Comparison of ENCODE assay signal across 8 mouse cellular contexts in the genomic region with DNA sequence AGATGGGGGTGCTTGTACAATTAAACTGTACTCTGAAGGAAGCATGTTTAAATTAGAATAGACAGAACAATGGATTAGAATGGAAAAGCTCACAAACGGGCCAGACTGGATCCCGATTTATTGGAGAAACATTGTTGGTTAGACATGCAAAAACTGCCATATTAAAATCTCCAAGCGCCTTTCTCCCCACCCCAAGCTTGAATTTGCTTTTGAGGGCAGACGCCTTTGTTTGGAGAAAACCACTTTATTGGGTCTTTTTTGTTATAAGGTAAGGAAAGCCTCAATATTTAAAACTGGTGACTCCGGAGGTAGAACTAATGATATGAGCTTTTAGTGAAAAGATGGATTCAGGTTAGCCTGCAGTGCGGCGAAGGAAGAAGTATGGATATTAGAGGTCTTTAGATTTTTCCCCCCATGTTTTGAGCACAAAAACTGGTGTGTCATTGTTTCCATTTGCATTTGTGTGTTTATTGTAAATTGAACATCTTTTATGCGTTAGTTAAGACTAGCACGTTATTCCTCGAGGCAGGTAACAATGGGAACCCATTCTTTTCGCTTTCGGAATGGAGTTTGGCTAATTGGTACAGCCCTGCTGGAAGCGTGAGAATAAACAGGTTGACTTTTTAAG. TPM values are rescaled to one million over a fixed set of nuclear protein-coding genes. Genes with fewer than 3 reads are reported as not detected.
DNase-seq lines count a peak whose midpoint lies in the region; ATAC-seq and TF ChIP-seq lines count a peak whose summit lies in the region.

No protein-coding gene starts in this region.

- H3K9ac ChIP-seq in hindbrain, embryonic 15.5 days = peak overlapping the region; percentile 56
- H3K9ac ChIP-seq in midbrain, postnatal 0 days (replicated peaks; ENCODE audit: low read length, poor library complexity, severe bottlenecking) = peak overlapping the region; percentile 61

- H3K27ac ChIP-seq in thymus, adult 2 months (ENCODE audit: control insufficient read depth, insufficient read depth, low read length) = peak overlapping the region; percentile 67
- peak overlapping the region; percentile 93 for H3K27ac ChIP-seq in hindbrain, embryonic 15.5 days (replicated peaks)
- peak overlapping the region; percentile 84 for H3K27ac ChIP-seq in midbrain, postnatal 0 days (ENCODE audit: low read depth, low read length)

- H3K27me3 ChIP-seq in erythroblast, embryonic 14.5 days (ENCODE audit: control insufficient read depth) = peaks cover 5% of the 10 kb centered on the region; the same call in 1 of the 2 replicates
- no peaks in the 10 kb centered on the region for H3K27me3 ChIP-seq in thymus, adult 2 months (ENCODE audit: control insufficient read depth, insufficient read depth, low read length)
- H3K27me3 ChIP-seq in hindbrain, embryonic 15.5 days = no peaks in the 10 kb centered on the region
- no peaks in the 10 kb centered on the region for H3K27me3 ChIP-seq in midbrain, postnatal 0 days (ENCODE audit: insufficient read depth, low read length)

- whole genome bisulfite sequencing in thymus, adult 2 months = 4% methylated on average over 13 of the region's 13 CpGs
- WGBS in hindbrain, embryonic 15.5 days = 28% methylated on average over 13 of the region's 13 CpGs
- 28% methylated on average over 13 of the region's 13 CpGs for WGBS in midbrain, postnatal 0 days

- no peak for TF ChIP-seq CTCF in thymus, adult 2 months (IDR thresholded peaks at IDR 0.05; ENCODE audit: borderline replicate concordance, control insufficient read depth, extremely low read depth, insufficient read depth, low read length, poor library complexity)
- 0 out of 2 replicates have a peak, but pooled peaks have one; percentile 5 for TF ChIP-seq CTCF in midbrain, postnatal 0 days (IDR thresholded peaks at IDR 0.05)

- ATAC-seq in erythroblast, adult 5-6 weeks (replicated peaks; ENCODE audit: low FRiP score, poor library complexity, severe bottlenecking) = no peak
- no peak for ATAC-seq in hindbrain, embryonic 15.5 days (ENCODE audit: low FRiP score, low read depth)
- ATAC-seq in midbrain, postnatal 0 days (ENCODE audit: low FRiP score) = no peak

- DNase-seq in thymus, adult 2 months = no peak
- DNase-seq in thymus, adult 18-20 months = no peak
- DNase-seq in midbrain, postnatal 0 days (ENCODE audit: low spot score) = no peak
- DNase-seq in gastrocnemius, adult 18-20 months (ENCODE audit: low spot score) = no peak
- DNase-seq in right cerebral cortex, postnatal 36 days (ENCODE audit: low spot score in 2 of 2) = no peak

- H3K4me1 ChIP-seq in erythroblast, embryonic 14.5 days (ENCODE audit: control insufficient read depth) = peaks cover 21% of the 10 kb centered on the region
- H3K4me1 ChIP-seq in thymus, adult 2 months (replicated peaks; ENCODE audit: control insufficient read depth, insufficient read depth, low read length) = 0 out of 2 replicates have a peak, but pooled peaks cover 4% of the 10 kb centered on the region
- 0 out of 2 replicates have a peak, but pooled peaks cover 4% of the 10 kb centered on the region for H3K4me1 ChIP-seq in hindbrain, embryonic 15.5 days (replicated peaks)
- no peaks in the 10 kb centered on the region for H3K4me1 ChIP-seq in midbrain, postnatal 0 days (ENCODE audit: insufficient read depth, low read length)

- H3K4me3 ChIP-seq in erythroblast, embryonic 14.5 days (replicated peaks) = peak overlapping the region; percentile 90
- H3K4me3 ChIP-seq in thymus, adult 2 months (ENCODE audit: control insufficient read depth, insufficient read depth, low read length) = peak overlapping the region; percentile 46
- peak overlapping the region; percentile 56 for H3K4me3 ChIP-seq in hindbrain, embryonic 15.5 days
- peak overlapping the region; percentile 41 for H3K4me3 ChIP-seq in midbrain, postnatal 0 days (ENCODE audit: low read depth, low read length)

- H3K4me2 ChIP-seq in hindbrain, embryonic 15.5 days = peak overlapping the region; percentile 55
- peak overlapping the region; percentile 45 for H3K4me2 ChIP-seq in midbrain, postnatal 0 days (ENCODE audit: low read depth, low read length, poor library complexity, severe bottlenecking)

- 0 out of 2 replicates have a peak, but pooled peaks cover 2% of the 10 kb centered on the region for H3K36me3 ChIP-seq in erythroblast, embryonic 14.5 days (ENCODE audit: control insufficient read depth)
- H3K36me3 ChIP-seq in thymus, adult 2 months (ENCODE audit: control insufficient read depth, insufficient read depth, low read length) = no peaks in the 10 kb centered on the region
- H3K36me3 ChIP-seq in hindbrain, embryonic 15.5 days = no peaks in the 10 kb centered on the region
- no peaks in the 10 kb centered on the region for H3K36me3 ChIP-seq in midbrain, postnatal 0 days (ENCODE audit: insufficient read depth, low read length)

- H3K9me3 ChIP-seq in erythroblast, embryonic 14.5 days (ENCODE audit: control insufficient read depth, low read length) = peaks cover 16% of the 10 kb centered on the region
- H3K9me3 ChIP-seq in hindbrain, embryonic 15.5 days = no peaks in the 10 kb centered on the region
- peaks cover 4% of the 10 kb centered on the region; the same call in 1 of the 2 replicates for H3K9me3 ChIP-seq in midbrain, postnatal 0 days (ENCODE audit: low read length)

- TF ChIP-seq POLR2A in thymus, adult 2 months (IDR thresholded peaks at IDR 0.05; ENCODE audit: control insufficient read depth, extremely low read depth, insufficient read depth, low read length, poor library complexity) = no peak

RNA-seq across cellular contexts. Expression of a gene that starts 1.8 kb away (rescaled TPM):
- 0.88 and 0.98 TPM in 2 replicates for polyA plus RNA-seq in erythroblast, embryonic 14.5 days (2012)
- total RNA-seq in erythroblast, adult 5-6 weeks (2015; ENCODE audit: low replicate concordance) = 64.0 and 71.9 TPM in 2 replicates
- total RNA-seq in erythroblast, adult 5-6 weeks (2017; ENCODE audit: low replicate concordance) = 55.3 and 136 TPM in 2 replicates
- polyA plus RNA-seq in thymus, adult 2 months (2012; rRNA removed) = 96.9 and 100 TPM in 2 replicates
- 44.8 and 49.7 TPM in 2 replicates for polyA plus RNA-seq in hindbrain, embryonic 15.5 days (2015; fragmentation: Nextera tagmentation; extraction: Ambion mirVana)
- 145 and 197 TPM in 2 replicates for total RNA-seq in midbrain, postnatal 0 days (2014; rRNA removed)
- polyA plus RNA-seq in midbrain, postnatal 0 days (2015; fragmentation: Nextera tagmentation; extraction: Ambion mirVana) = 35.5 and 37.5 TPM in 2 replicates
- total RNA-seq in gastrocnemius, adult 18-20 months (2021) = 100 to 1,000 TPM in 1 of 2 experiments, 10 to 100 TPM in 1; 99.1 to 112 TPM

Comparison
In these comparisons a context has a peak if more than half of its experiments do, and no peak if none do; other contexts are left out.
1. RNA of a gene that starts 1.8 kb away (polyA plus RNA-seq): 96.9 to 100 TPM in thymus, adult 2 months, 44.8 to 49.7 TPM in hindbrain, embryonic 15.5 days and 35.5 to 37.5 TPM in midbrain, postnatal 0 days; 0.88 to 0.98 TPM in erythroblast, embryonic 14.5 days; every median in the first group is over 10 times any median in the second.
2. Peak in every context shown above with its lines, with median percentiles within 50 percentile points of each other: H3K4me3 ChIP-seq and H3K27ac ChIP-seq.